Mouse (Mus musculus) cerebellum, adult (tissue): Measurements from ENCODE around the gene Spc25.
A peak's percentile ranks its signal among the peaks of the same experiment; 100 is the strongest.

ENCODE experiments used
- ATAC-seq: cut with Nextera tagmentation; 2 replicates; pipeline ENCODE4 v1.9.2; 2017; ENCODE audit warnings: mild to moderate bottlenecking, moderate library complexity, mixed read lengths; ENCODE audit not compliant: insufficient number of reproducible peaks, low FRiP score, low TSS enrichment

Spc25 gene

GRCm38 (mm10) chr2:69205791-69206351, at the start of gene Spc25:
Gene Spc25 (minus strand): TSS chr2:69206194.
- peak; percentile 100 for ATAC-seq

DNA sequence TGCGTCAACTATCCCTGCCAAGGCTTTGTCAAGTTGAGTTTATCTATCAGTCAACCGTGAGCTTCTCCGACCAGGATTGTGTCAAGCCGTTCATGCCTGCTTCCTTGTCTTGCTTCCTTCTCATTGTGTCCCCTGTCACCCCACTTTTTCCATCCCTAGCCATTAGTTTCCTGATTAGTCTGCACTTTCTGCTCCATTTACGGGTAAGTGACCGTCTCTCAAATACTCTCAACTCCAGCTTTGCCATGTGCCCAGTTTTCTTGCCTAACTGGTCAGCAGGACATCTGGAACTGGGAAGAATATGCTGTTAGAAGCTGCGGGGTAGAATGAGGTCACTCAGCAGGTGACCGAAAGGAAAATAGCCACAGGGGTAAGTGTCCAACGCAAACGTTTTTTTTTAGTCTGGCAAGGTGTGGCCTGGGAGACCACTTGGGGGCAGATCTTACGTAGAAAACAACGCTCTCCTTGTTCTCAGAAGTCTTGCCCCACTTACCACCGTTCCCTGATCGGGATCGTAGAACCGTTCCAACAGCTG, 42.3 kb upstream of the Spc25 start:
- ATAC-seq, result peak; percentile 45; the same call in 1 of the 2 replicates

GRCm38 (mm10) chr2:69247081-69247480, 41.1 kb upstream of the Spc25 start:
- no peak for ATAC-seq

GRCm38 (mm10) chr2:69244924-69245323, 38.9 kb upstream of the Spc25 start:
- no peak for ATAC-seq

GRCm38 (mm10) chr2:69239315-69239714, 33.3 kb upstream of the Spc25 start:
- no peak for ATAC-seq

- ATAC-seq, result no peak
Measured at GRCm38 (mm10) chr2:69234976-69235678, 29.1 kb upstream of the Spc25 start.

DNA sequence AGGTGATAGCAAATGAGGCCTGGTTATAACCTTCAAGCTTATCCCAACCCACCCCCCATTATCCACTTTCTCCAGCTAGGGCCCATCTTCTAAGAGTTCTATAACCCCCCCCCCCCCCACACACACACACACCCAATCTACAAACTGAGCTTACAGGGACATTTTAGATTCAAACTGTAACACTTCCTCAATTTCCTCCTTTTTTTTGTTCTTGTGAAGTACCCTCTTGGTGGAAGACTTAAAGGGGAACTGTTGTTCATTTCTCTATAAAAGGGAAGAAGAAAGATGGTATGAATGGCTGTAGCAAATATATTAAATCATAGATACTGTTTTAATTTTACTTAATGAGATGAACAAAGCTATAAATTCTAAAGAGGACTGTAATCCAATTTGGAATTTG, 26.1 kb upstream of the Spc25 start:
- no peak for ATAC-seq

DNA sequence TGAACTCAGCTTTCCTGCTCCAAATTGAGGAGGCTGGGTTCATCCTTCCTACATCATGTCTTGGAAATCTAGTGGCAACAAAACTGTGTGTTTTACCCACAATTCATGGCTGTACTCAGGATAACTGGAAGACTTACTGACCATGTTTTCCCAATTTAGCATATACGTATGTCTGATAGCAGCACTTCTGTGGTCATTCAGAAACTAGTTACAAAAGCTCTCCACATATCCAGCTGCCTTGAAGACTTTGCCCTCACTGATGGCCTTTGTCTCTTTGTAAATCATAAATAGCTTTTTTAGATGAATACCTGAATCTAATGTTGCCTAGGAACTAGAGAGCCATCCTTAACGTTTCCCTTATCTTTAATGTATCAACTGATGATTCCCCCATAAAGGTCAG, 24.1 kb upstream of the Spc25 start:
- ATAC-seq, result no peak

GRCm38 (mm10) chr2:69228635-69229034, 22.6 kb upstream of the Spc25 start:
- ATAC-seq, result no peak

DNA sequence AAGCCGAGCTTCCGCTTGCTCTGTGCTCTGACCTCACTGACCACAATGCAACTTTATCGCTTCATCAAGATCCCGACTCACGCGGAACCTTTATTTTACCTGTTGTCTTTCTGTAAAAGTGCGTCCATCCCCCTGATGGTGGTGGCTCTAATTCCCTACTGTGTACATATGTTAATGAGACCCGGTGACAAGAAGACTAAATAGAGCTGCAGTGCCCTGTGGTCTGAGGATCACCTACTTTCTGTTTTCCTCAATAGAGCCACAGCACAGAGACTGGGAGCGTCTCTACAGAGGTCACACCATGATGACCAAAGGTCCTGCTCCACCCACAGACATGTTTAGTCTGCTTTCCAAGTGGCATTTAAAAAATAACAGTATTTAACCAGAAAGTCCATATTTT, 20.9 kb upstream of the Spc25 start:
- ATAC-seq, result no peak

- no peak for ATAC-seq
Measured at GRCm38 (mm10) chr2:69224724-69225123, 18.7 kb upstream of the Spc25 start.

GRCm38 (mm10) chr2:69222815-69223214, 16.8 kb upstream of the Spc25 start:
- ATAC-seq, result no peak

- no peak for ATAC-seq
Measured at GRCm38 (mm10) chr2:69221868-69222416, 15.9 kb upstream of the Spc25 start.

GRCm38 (mm10) chr2:69215242-69215641, 9.2 kb upstream of the Spc25 start:
- no peak for ATAC-seq

GRCm38 (mm10) chr2:69212652-69213051, 6.7 kb upstream of the Spc25 start:
- no peak for ATAC-seq

- ATAC-seq, result no peak
Measured at GRCm38 (mm10) chr2:69210773-69211172, 4.8 kb upstream of the Spc25 start, which contains the start of gene G6pc2. Gene G6pc2 (plus strand): TSS chr2:69211073.

GRCm38 (mm10) chr2:69209684-69210083, 3.7 kb upstream of the Spc25 start:
- ATAC-seq, result no peak

GRCm38 (mm10) chr2:69206523-69206922, 529 bp upstream of the Spc25 start:
- no peak for ATAC-seq

DNA sequence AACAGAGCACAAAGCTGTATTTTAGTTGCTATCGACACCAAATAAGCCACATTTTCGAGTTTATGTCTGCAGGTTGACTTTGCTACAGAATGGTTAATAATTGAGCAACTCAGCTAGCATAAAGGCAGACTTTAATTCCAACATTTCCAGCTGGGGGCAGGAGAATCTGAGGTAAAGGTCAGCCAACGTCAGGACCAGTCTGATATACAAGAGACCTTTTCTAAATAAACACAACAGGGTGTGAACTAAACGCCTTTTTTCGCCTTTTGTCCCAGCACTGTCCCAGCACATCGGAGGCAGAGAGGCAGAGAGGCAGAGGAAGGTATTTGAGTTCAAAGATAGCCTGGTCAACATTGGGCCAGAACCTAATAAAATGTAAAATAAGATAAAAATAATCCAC, 809 bp downstream of the Spc25 start:
- ATAC-seq, result no peak

GRCm38 (mm10) chr2:69193555-69193954, 12.4 kb downstream of the Spc25 start:
- no peak for ATAC-seq

GRCm38 (mm10) chr2:69191059-69191458, 14.9 kb downstream of the Spc25 start:
- no peak for ATAC-seq

GRCm38 (mm10) chr2:69189222-69189621, 16.8 kb downstream of the Spc25 start:
- no peak for ATAC-seq
